Mouse (Mus musculus) liver, postnatal 0 days (tissue): ENCODE data around the gene Ap3b1.

Experiments used
- CTCF ChIP-seq: sonication (generic); IDR thresholded peaks from 2 replicates; pipeline ENCODE4 v1.5.1; 2016; ENCODE audit warnings: antibody characterized with exemption, low read depth
- EP300 ChIP-seq: IDR thresholded peaks from 2 replicates; pipeline ENCODE4 v1.6.1; 2016; ENCODE audit warnings: antibody characterized with exemption, low read depth, mild to moderate bottlenecking

- TF ChIP-seq CTCF: no peak
- TF ChIP-seq EP300: no peak
These were observed 35.7 kb downstream of the Ap3b1 start for GRCm38 (mm10) chr13:94394486-94394885.
